ENCODE assay signal across 31 mouse cellular contexts in genomic region chr14:31647991-31648390, GRCm38 (mm10). TPM values are rescaled to one million over a fixed set of nuclear protein-coding genes. Genes with fewer than 3 reads are reported as not detected.
"Had no signal": no experiment of that assay in that cellular context is flagged by ENCODE, and none has a peak within 500 bp of the region (broad histone marks: within the 10 kb centered on the region; RNA-seq: fewer than 3 reads in every experiment).

No protein-coding gene starts in this region.

- H3K4me3 ChIP-seq: heart, embryonic 13.5 days; heart, embryonic 15.5 days; hindbrain, embryonic 13.5 days; hindbrain, embryonic 15.5 days; kidney, embryonic 15.5 days; left cerebral cortex, adult 2 months; limb, embryonic 10.5 days; limb, embryonic 12.5 days; liver, embryonic 13.5 days; liver, embryonic 15.5 days had no signal

- H3K36me3 ChIP-seq: heart, embryonic 13.5 days; heart, embryonic 15.5 days; hindbrain, embryonic 13.5 days; hindbrain, embryonic 15.5 days; kidney, embryonic 15.5 days; limb, embryonic 10.5 days; limb, embryonic 12.5 days; liver, embryonic 15.5 days had no signal

- DNase-seq: gastrocnemius, postnatal 25 days; heart, postnatal 4 days; kidney, adult 11 months; kidney, adult 9 months; kidney, postnatal 14 days; kidney, postnatal 36 days; layer of hippocampus, adult 9-11 months; liver; liver, embryonic 13.5 days had no signal

- H3K9me3 ChIP-seq: heart, embryonic 15.5 days; hindbrain, embryonic 15.5 days; kidney, embryonic 15.5 days; limb, embryonic 10.5 days; liver, embryonic 13.5 days; liver, embryonic 15.5 days had no signal

- H3K4me1 ChIP-seq: hindbrain, embryonic 13.5 days; hindbrain, embryonic 15.5 days; limb, embryonic 12.5 days had no signal

- H3K27ac ChIP-seq: heart, embryonic 13.5 days; heart, embryonic 15.5 days; hindbrain, embryonic 13.5 days; hindbrain, embryonic 15.5 days; hindbrain, postnatal 0 days; kidney, embryonic 15.5 days; kidney, postnatal 0 days; left cerebral cortex, adult 2 months; limb, embryonic 10.5 days; limb, embryonic 12.5 days; liver, embryonic 13.5 days; liver, embryonic 15.5 days had no signal

- H3K27me3 ChIP-seq: heart, embryonic 13.5 days; heart, embryonic 15.5 days; hindbrain, embryonic 13.5 days; hindbrain, embryonic 15.5 days; kidney, embryonic 15.5 days; limb, embryonic 12.5 days; liver, embryonic 13.5 days; liver, embryonic 15.5 days had no signal

RNA-seq across cellular contexts. Expression of gene Gm49387, which starts 7.3 kb away (rescaled TPM):
- total RNA-seq: gastrocnemius, adult 8-10 months; gastrocnemius, postnatal 4 days; granulocyte monocyte progenitor cell, adult 5-6 weeks; hindbrain, postnatal 0 days; layer of hippocampus, adult 18-20 months; layer of hippocampus, adult 8-10 months; layer of hippocampus, postnatal 14 days; left cerebral cortex, adult 2 months; left cerebral cortex, postnatal 14 days had no signal
- polyA plus RNA-seq: frontal cortex, adult 2 months; heart, embryonic 13.5 days; hindbrain, embryonic 15.5 days; hindbrain, postnatal 0 days; kidney, adult 2 months; kidney, postnatal 0 days; large intestine, adult 2 months; limb, embryonic 12.5 days had no signal

RNA-seq across cellular contexts. Expression of gene Colq, which starts 56.8 kb away (rescaled TPM):
- total RNA-seq: granulocyte monocyte progenitor cell, adult 5-6 weeks had no signal
- polyA plus RNA-seq: hindbrain, embryonic 11.5 days had no signal
